Mouse (Mus musculus) embryonic facial prominence, embryonic 11.5 days (tissue): ENCODE measurements around the gene Spata31d1b. TPM values are rescaled to one million over a fixed set of nuclear protein-coding genes. Genes with fewer than 3 reads are reported as not detected.
"Not testable (repeated sequence)": the region's sequence is repeated elsewhere in the genome, so short reads cannot be mapped to it uniquely, and the experiment has no call there.

ENCODE experiments used
- ATAC-seq: fragments of 200-750 bp; cut with Nextera tagmentation; replicated peaks from 2 replicates; pipeline ENCODE4 v1.8.0; 2017; ENCODE audit warnings: low read depth; ENCODE audit not compliant: insufficient number of reproducible peaks, low FRiP score, low TSS enrichment
- DNase-seq: peaks from one replicate; pipeline ENCODE4 v3.0.0-alpha.2; 2015; ENCODE audit warnings: low spot score
- H3K27ac ChIP-seq: fragments of 300-500 bp; sonication (generic); replicated peaks from 2 replicates; pipeline ENCODE4 v1.5.1; 2014; ENCODE audit warnings: mild to moderate bottlenecking, low read depth, low read length, control low read depth
- H3K27me3 ChIP-seq: fragments of 300-500 bp; sonication (generic); 2 replicates; pipeline ENCODE4 v1.6.1; 2014; ENCODE audit warnings: mild to moderate bottlenecking, low read length, moderate library complexity, mixed read lengths; ENCODE audit not compliant: control insufficient read depth, insufficient read depth
- H3K36me3 ChIP-seq: fragments of 300-500 bp; sonication (generic); replicated peaks from 2 replicates; pipeline ENCODE4 v1.6.1; 2014; ENCODE audit warnings: low read depth, mild to moderate bottlenecking, low read length, moderate library complexity, mixed read lengths; ENCODE audit not compliant: control insufficient read depth, insufficient read depth
- H3K4me1 ChIP-seq: fragments of 300-500 bp; sonication (generic); 2 replicates; pipeline ENCODE4 v1.6.1; 2014; ENCODE audit warnings: low read length, mixed read lengths; ENCODE audit not compliant: control insufficient read depth, insufficient read depth
- H3K4me2 ChIP-seq: fragments of 300-500 bp; sonication (generic); 2 replicates; pipeline ENCODE4 v1.6.1; 2014; ENCODE audit warnings: low read depth, mild to moderate bottlenecking, control low read depth, low read length, moderate library complexity
- H3K4me3 ChIP-seq: fragments of 300-500 bp; sonication (generic); 2 replicates; pipeline ENCODE4 v1.5.1; 2014; ENCODE audit warnings: low read depth, low read length, control low read depth
- H3K9ac ChIP-seq: fragments of 300-500 bp; sonication (generic); replicated peaks from 2 replicates; pipeline ENCODE4 v1.6.1; 2014; ENCODE audit warnings: mild to moderate bottlenecking, control low read depth, low read length
- H3K9me3 ChIP-seq: fragments of 300-500 bp; sonication (generic); replicated peaks from 2 replicates; pipeline ENCODE4 v1.6.1; 2016; ENCODE audit warnings: mild to moderate bottlenecking, low read length, inconsistent platforms, mixed read lengths; ENCODE audit not compliant: control insufficient read depth
- whole genome bisulfite sequencing: fragments of 180-500 bp; shearing (Covaris S2); extraction: QIAGEN DNeasy Blood & Tissue Kit; methylation state at CpG from one replicate; pipeline ENCODE4 v1.1.7; 2014; 5-methylcytosine and 5-hydroxymethylcytosine counted together
- polyA plus RNA-seq: library from polyadenylated mRNA; unstranded; fragments of >200 nt; fragmentation: Nextera tagmentation; extraction: Ambion mirVana; gene quantifications from 2 replicates; pipeline ENCODE4 v1.2.1, GENCODE M21; 2014

Spata31d1b gene
- polyA plus RNA-seq, 1 experiment from 2014 or later: not detected

DNA sequence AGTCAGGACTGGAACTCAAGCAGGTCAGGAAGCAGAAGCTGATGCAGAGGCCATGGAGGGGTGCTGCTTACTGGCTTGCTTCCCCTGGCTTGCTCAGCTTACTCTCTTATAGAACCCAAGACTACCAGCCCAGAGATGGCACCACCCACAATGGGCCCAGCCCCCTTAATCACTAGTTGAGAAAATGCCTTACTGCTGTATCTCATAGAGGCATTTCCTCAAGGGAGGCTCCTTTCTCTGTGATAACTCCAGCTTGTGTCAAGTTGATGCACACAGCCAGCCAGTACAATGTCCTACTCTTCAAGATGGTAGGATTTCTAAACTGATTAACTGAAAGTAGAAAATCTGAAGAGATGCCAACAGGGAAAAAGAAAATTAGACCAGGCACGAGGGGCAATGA is 10.0 kb downstream of the Spata31d1b start:
- H3K27me3 ChIP-seq, H3K9ac ChIP-seq, H3K4me1 ChIP-seq, DNase-seq, H3K27ac ChIP-seq, H3K36me3 ChIP-seq, ATAC-seq, H3K4me3 ChIP-seq, H3K9me3 ChIP-seq, H3K4me2 ChIP-seq: not testable (repeated sequence)
- 85% methylated on average over 1 of the region's 1 CpGs for WGBS

DNA sequence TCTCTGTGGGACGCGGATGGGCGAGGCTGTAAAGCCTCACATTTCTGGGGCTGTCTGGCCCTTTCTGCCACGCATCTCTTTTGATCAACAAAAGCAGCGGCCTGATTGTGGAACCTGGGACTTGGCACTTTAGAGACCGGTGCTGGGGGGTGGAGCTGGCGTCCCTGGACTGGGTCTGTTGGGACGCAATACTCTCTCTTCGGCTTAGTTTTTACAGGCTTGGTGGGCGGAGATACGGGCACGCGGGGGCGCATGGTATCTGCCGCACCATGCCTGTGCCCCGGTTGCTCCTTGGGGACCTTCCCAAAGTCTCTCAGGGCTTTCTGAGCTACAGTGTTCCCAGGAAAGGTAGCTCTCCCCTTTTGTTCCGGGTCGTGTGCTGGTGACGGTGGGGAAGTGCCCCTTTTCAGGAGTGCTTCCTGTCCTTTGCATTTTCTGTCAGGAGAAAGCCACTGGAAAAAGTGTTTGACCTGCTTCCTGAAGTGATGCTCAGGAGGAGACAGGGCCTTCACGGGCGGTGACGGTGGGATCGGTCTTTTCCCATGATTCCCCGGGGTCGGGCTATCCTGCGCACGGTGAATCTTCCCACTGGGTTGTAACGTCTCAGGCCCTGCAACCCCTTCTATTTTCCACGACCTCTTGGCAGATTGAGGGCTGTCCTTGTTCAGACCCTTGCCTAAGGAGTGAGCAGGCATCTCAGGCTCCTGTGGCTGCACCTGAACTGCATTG is 14.2 kb downstream of the Spata31d1b start:
- Histone ChIP-seq H3K27ac (no peak overlapping the region), H3K4me2 (no peak overlapping the region), H3K36me3 (no peaks in the 10 kb centered on the region), H3K4me1 (no peaks in the 10 kb centered on the region), H3K4me3 (no peak overlapping the region), H3K9ac (peak overlapping the region; percentile 28; the same call in 1 of the 2 replicates), H3K9me3 (no peaks in the 10 kb centered on the region), H3K27me3 (no peaks in the 10 kb centered on the region)
- no peak for ATAC-seq
- no peak for DNase-seq
- WGBS: 36% methylated on average over 29 of the region's 29 CpGs

DNA sequence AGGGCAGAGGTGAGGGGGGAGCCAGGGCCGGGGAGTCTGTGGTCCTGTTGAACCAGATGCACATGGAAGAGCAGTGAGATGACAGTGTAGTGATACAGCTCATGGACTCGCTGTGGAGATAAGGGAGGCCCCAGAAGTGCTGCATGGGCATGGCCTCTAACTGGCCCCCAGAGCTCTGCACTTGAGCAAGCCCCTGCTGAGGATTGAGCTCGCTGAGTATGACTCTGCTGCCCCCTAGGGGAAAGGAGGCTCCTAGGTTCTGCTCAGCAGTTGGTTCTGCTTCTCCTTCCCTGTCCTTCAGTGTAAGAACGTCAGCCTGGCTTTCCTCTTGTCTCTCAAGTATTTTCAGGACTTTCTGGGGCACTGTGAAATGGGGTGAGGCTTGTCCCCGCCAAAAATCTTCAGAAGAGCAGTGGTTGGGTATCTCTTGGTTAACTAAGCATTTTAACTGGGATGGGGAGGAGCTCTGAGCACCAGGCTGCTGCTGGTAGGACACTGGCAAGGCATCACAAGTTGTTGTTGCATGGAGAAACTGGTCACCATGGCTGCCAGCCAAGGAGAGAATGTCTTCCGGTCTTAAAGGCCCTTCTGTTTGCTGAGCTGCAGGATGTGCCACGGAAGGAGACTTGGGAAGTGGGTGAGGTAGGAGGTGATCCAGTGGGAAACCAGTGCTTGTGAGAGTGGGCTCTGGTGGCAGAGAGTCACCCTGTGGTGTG is 16.5 kb downstream of the Spata31d1b start:
- H3K27me3 ChIP-seq: no peaks in the 10 kb centered on the region
- no peak overlapping the region for H3K4me3 ChIP-seq
- WGBS: 38% methylated on average over 7 of the region's 7 CpGs
- no peaks in the 10 kb centered on the region for H3K4me1 ChIP-seq
- ATAC-seq: peak; percentile 77
- no peaks in the 10 kb centered on the region for H3K36me3 ChIP-seq
- H3K27ac ChIP-seq: no peak overlapping the region
- H3K9ac ChIP-seq: no peak overlapping the region
- H3K9me3 ChIP-seq: no peaks in the 10 kb centered on the region
- DNase-seq: peak; percentile 91
- no peak overlapping the region for H3K4me2 ChIP-seq

DNA sequence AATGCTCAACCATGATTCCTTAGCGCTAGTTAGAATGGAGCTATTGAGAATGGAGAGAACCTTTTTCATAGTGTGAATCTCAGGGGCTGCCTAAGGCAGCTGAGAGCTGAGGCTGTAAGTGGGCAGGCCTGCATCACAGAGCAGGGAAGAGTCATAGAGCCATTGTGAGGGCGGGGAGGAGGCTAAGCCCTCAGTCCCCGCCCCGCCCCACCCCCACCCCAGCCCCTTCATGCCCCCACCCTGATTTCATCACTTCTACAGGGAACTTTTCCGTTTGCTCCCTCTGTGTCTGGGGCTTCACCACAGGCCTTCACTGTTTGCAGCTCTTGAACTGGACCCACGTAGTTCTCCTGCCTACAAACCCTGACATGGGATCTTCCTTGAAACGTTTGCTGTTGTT is 19.6 kb downstream of the Spata31d1b start, which contains the start of gene Spata31d1d:
Gene Spata31d1d, minus strand, starts transcription at position 101 of the 400 bp plus-strand sequence.
- no peak for DNase-seq
- H3K4me1 ChIP-seq: no peaks in the 10 kb centered on the region
- no peak for ATAC-seq

DNA sequence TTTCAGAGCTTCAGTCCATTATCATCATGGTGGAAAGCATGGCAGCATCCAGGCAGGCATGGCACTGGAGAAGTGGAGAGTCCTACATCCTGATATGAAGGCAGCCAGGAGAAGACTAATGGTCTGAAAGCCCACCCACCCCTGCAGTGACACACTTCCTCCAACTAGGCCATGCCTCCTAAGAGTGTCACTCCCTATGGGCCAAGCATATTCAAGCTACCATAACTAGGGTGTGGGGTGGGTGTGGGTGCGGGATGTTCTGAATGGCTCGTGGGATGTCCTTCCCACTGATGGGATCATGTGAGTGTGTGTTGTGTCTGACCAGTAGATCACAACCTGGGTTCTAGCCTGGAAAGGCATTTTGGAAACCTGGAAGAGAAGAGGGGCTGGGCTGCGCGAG is 21.9 kb downstream of the Spata31d1b start:
- H3K4me3 ChIP-seq: no peak overlapping the region
- DNase-seq (no peak), ATAC-seq (no peak)
- H3K9ac ChIP-seq: no peak overlapping the region
- WGBS: 84% methylated on average over 2 of the region's 4 CpGs
- no peak overlapping the region for H3K4me2 ChIP-seq
- no peak overlapping the region for H3K27ac ChIP-seq
- H3K36me3 ChIP-seq: no peaks in the 10 kb centered on the region
- H3K27me3 ChIP-seq: no peaks in the 10 kb centered on the region
- H3K9me3 ChIP-seq: no peaks in the 10 kb centered on the region
- H3K4me1 ChIP-seq: no peaks in the 10 kb centered on the region

More for the DNA sequence above, 19.6 kb downstream of the Spata31d1b start, which contains the start of gene Spata31d1d:
- WGBS: 41% methylated on average over 7 of the region's 7 CpGs
- Histone ChIP-seq H3K4me2 (no peak within 1 kb of the TSS), H3K36me3 (no peaks in the 10 kb centered on the region), H3K27ac (no peak within 1 kb of the TSS), H3K4me3 (no peak within 1 kb of the TSS), H3K27me3 (no peaks in the 10 kb centered on the region), H3K9me3 (no peaks in the 10 kb centered on the region), H3K9ac (no peak within 1 kb of the TSS)

DNA sequence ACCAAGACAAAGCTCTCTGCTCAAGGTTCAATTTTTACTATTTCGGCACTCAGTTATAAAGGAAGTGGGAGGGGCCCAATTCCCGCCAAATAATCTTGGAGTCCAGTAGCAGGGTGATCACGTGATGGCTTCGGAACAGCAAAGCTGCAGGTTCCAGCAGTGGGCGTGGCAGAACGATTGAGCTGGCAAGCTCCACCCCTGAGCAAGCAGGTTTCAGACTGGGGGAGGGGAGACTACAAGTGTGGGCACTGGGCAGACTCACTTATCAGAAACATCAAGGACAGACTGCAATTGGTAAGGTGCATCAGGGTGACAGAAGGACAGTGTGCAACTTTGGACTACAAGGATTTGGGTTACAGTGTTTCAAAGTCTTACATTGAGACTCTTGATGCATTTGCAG is 22.3 kb downstream of the Spata31d1b start:
- WGBS: 35% methylated on average over 6 of the region's 6 CpGs

DNA sequence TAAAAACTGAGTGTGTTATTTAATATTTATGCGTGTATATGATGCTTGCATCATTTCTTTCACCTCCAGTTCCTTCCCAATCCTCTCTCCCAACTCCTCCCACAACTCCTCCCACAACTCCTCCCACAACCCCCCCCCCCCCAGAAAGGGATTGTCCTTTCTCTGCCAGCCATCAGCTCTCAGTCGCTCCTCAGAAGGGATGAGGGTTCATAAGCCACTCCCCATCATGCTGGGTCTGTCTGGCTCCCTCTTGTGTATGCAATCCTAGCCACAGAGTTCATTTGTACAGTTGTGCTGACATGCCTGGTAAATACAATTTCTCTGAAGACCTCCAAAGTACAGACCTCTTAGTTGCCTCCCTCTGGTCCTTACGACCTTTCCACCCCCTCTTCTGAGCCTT is 23.1 kb downstream of the Spata31d1b start:
- no peak overlapping the region for H3K4me3 ChIP-seq
- ATAC-seq (no peak), DNase-seq (peak; percentile 41)
- no peaks in the 10 kb centered on the region for H3K36me3 ChIP-seq
- 36% methylated on average over 3 of the region's 3 CpGs for WGBS
- no peaks in the 10 kb centered on the region for H3K4me1 ChIP-seq
- H3K4me2 ChIP-seq: no peak overlapping the region
- no peak overlapping the region for H3K9ac ChIP-seq
- no peaks in the 10 kb centered on the region for H3K27me3 ChIP-seq
- H3K27ac ChIP-seq: no peak overlapping the region
- no peaks in the 10 kb centered on the region for H3K9me3 ChIP-seq

More for the DNA sequence above, 22.3 kb downstream of the Spata31d1b start:
- not testable (repeated sequence) for H3K4me3 ChIP-seq, H3K9me3 ChIP-seq, H3K9ac ChIP-seq, H3K27ac ChIP-seq, H3K4me2 ChIP-seq, H3K36me3 ChIP-seq, H3K4me1 ChIP-seq, ATAC-seq, DNase-seq, H3K27me3 ChIP-seq

DNA sequence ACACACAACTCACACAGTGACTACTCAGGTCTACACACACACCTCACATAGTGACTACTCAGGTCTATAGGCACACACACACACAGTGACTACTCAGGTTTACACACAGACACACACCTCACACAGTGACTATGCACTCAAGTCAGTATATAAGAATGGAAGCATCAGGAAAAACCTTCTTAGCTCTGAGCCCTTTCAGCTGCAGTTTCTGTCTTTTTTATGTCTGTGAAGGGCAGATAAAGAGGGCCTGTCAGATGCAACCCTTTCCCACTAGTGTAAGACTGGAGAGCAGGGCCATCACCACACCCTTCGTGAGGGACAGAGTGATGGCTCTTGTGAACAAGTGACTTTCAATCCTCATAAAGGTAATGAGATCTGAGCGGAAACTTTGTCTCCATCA is 26.4 kb downstream of the Spata31d1b start:
- no peaks in the 10 kb centered on the region for H3K4me1 ChIP-seq
- no peaks in the 10 kb centered on the region for H3K9me3 ChIP-seq
- H3K36me3 ChIP-seq: no peaks in the 10 kb centered on the region
- ATAC-seq (no peak), DNase-seq (no peak)
- no peaks in the 10 kb centered on the region for H3K27me3 ChIP-seq
- no peak overlapping the region for H3K27ac ChIP-seq
- WGBS: 82% methylated on average over 2 of the region's 2 CpGs
- H3K4me3 ChIP-seq: no peak overlapping the region
- H3K4me2 ChIP-seq: no peak overlapping the region
- no peak overlapping the region for H3K9ac ChIP-seq
